Mouse (Mus musculus) spleen, postnatal 4 days (tissue): ENCODE measurements around the gene Vmn1r9.
"Not testable (repeated sequence)": the region's sequence is repeated elsewhere in the genome, so short reads cannot be mapped to it uniquely, and the experiment has no call there.

ENCODE experiments used
- DNase-seq, 2 experiments: peaks; one replicate each; pipeline ENCODE4 v3.0.0; 2022; ENCODE audit warnings: low spot score in 2 of 2

Vmn1r9 gene

GRCm38 (mm10) chr6:57066487-57066886 lies at the start of gene Vmn1r9:
Vmn1r9 (plus strand) TSS chr6:57066787.
- no peak for DNase-seq

- DNase-seq = not testable (repeated sequence)
Measured at GRCm38 (mm10) chr6:57025224-57025623, 41.4 kb upstream of the Vmn1r9 start, which contains the start of gene Vmn1r7. Vmn1r7 (minus strand) TSS chr6:57025324.

GRCm38 (mm10) chr6:57031984-57032383 lies 34.6 kb upstream of the Vmn1r9 start, which contains the start of gene Vmn1r8:
Vmn1r8 (plus strand) TSS chr6:57032284.
- no peak for DNase-seq

- no peak for DNase-seq
Measured at GRCm38 (mm10) chr6:57034674-57035073, 31.9 kb upstream of the Vmn1r9 start.

GRCm38 (mm10) chr6:57063730-57064129 lies 2.9 kb upstream of the Vmn1r9 start:
- no peak for DNase-seq

- DNase-seq = no peak
Measured at GRCm38 (mm10) chr6:57106358-57106757, 39.8 kb downstream of the Vmn1r9 start.

- DNase-seq = no peak
Measured at GRCm38 (mm10) chr6:57109154-57109553, 42.6 kb downstream of the Vmn1r9 start, which contains the start of gene Vmn1r10. Vmn1r10 (plus strand) TSS chr6:57109454.
